Mouse (Mus musculus): ENCODE data around the gene Gpsm2. TPM values are rescaled to one million over a fixed set of nuclear protein-coding genes. Genes with fewer than 3 reads are reported as not detected.
A peak's percentile ranks its signal among the peaks of the same experiment; 100 is the strongest.
"Not testable (repeated sequence)": the region's sequence is repeated elsewhere in the genome, so short reads cannot be mapped to it uniquely, and the experiment has no call there.

Gene Gpsm2
- total RNA-seq, 2 experiments from 2014 or later: 15.5 to 16.0 TPM

DNA sequence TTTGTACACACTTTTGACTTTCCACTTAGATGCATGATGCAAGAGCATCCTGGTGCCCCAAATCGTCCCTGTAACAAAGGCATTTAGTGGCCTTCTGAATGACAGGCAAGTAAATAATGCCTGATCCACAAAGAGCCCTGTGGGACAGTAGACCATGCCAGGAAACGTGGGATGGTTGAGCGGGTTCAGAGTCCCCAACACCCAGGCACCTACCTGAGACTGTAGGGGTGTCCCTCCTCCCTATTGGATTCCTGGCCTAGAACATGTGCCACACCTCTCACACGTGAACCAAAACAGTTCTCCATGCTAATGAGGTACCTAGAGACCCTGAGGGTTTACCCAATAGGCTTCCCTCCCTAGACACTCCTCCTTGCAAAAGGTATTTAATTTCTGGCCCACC is 41.1 kb downstream of the Gpsm2 start:
- intact Hi-C loops (cut with DNase I): no loop called here
- DNase-seq (ENCODE audit: low spot score in 2 of 2): no peak

DNA sequence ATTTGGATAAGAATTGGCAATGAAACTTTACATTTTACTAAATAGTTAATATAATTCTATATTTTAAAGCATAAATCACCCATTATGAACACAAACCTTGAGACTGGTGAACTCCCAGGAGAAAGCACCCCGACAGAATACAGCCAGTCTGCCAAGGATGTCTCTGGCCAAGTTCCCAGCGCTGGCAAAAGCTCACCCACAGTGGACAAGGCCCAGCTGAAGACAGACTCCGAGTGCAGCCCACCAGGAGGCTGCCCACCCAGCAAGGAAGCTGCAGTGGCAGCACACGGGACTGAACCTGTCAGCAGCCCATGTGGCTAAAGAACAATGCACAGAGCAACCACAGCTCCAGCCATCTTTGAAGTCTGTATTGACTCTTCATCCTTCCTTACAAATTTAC is 45.5 kb downstream of the Gpsm2 start:
- intact Hi-C loops (cut with DNase I): loop anchor here (10.0 kb wide), 1 partner anchor 228 kb away; no protein-coding TSS in a partner anchor
- no peak for DNase-seq (ENCODE audit: low spot score in 2 of 2)

DNA sequence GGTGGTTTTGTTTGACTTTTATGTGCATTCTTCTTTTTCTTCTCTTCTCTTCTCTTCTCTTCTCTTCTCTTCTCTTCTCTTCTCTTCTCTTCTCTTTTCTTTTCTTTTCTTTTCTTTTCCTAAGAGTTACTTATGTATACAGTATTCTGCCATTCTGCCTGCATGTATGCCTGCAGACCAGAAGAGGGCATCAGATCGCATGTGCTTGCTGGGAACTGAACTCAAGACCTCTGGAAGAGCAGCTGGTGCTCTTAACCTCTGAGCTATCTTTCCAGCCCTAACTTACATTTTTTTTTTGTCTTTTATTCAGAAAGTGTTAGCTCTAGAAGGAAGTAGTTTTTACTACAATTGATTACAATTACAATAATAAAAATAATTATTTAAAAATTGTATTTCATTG is 61.2 kb downstream of the Gpsm2 start:
- intact Hi-C loops (cut with DNase I): no loop called here

DNA sequence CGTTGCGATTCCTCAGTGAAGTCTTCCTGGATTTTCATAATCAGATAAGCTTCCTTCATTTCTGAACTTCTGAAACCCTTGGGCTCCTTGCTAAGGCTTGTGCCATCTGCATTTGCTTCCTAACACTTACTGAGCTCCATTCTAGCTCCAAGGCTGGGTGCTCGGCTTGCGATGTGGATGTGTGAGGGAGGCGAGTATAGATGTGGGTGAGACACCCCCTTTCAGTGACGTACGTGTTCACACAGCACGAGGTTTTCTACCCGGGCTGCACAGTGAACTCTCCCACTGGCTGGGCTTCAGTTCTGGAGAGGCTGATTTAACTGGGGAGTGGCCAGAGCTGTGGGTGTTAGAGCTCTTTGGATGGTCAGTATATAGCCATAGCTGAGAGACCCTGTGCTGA is 63.5 kb downstream of the Gpsm2 start:
- intact Hi-C loops (cut with DNase I): no loop called here
- DNase-seq (ENCODE audit: low spot score in 2 of 2): peak in 1 of 2 experiments; percentile 35

More for the DNA sequence above, 61.2 kb downstream of the Gpsm2 start:
- no peak for DNase-seq (ENCODE audit: low spot score in 2 of 2)

DNA sequence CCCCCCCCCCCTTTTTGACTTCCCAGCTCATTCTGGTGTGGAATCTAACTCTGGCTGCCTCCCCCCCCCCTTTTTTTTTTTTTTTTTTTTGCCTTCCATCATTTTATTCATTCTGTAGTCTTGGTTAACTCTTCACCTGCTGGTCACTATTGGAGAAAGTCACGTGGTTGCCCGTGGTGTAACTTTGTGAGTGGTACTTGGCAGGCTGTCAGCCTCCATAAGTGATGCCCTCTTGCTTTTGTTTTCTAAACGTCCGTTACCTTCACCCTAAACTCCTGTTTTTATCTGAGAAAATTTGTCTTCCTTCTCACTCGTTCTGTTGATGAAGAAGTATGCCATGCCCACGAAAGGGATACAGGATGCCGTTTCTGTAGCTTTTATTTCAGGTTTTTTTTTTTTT is 66.6 kb downstream of the Gpsm2 start:
- intact Hi-C loops (cut with DNase I): no loop called here
- no peak for DNase-seq (ENCODE audit: low spot score in 2 of 2)

DNA sequence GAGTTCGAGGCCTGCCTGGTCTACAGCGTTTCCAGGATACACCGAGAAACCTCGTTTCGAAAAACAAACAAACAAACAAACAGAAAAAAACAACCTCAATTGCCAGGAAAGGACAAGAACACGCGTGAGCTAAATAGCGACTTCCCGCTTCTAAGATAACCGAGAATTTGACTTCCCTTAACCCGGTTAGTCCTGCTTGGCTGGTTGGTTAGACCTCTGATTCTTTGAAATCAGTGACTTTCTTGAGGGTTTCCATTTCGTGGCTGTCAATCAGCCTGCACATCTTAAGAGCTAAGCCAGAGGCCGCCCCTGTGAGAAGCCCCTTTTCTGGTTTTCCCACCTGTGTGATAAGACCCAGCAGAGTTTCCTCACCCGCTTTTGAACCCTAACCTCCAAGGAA is 67.5 kb downstream of the Gpsm2 start:
- DNase-seq (ENCODE audit: low spot score in 2 of 2): no peak
- intact Hi-C loops (cut with DNase I): loop anchor here (5.0 kb wide), 1 partner anchor 118 kb away; no protein-coding TSS in a partner anchor

DNA sequence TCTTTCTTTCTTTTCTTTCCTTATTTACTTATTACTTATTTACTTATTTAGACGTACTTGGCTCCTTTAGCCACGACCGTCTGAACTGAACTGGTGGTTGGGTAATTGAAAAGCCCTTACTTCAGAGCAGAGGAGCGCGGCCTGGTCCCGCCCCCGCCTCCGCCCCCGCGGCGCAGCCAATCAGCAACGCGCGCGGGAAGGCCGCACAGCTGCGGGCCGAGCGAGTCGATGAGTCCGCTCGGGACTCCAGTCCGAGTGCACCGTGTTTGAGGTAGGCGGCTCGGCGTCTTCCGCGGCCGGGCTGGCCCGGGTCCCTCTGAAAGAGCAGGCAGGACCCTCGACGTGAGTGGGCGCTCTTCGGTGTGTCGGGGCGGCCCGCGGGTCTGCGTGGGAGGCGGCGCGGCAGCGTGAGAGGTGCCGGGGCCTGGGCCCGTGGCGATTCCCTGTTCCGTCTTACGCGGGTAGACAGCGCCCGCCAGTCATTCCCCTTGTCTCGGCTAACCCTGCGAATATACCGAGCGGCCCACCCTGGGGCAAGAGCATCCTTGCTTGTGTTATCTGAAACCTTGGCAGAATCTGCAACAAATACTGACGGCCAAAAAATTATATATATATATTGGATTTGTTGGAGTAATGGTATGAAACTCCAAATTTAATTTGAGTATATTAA is 68.3 kb downstream of the Gpsm2 start, which contains the start of gene Clcc1:
Clcc1 (plus strand) TSS at position 204 of the 670 bp plus-strand sequence.
- intact Hi-C loops (cut with DNase I): loop anchor here (5.0 kb wide), 1 partner anchor 118 kb away; no protein-coding TSS in a partner anchor
- DNase-seq (ENCODE audit: low spot score in 2 of 2): peak; percentile 97

DNA sequence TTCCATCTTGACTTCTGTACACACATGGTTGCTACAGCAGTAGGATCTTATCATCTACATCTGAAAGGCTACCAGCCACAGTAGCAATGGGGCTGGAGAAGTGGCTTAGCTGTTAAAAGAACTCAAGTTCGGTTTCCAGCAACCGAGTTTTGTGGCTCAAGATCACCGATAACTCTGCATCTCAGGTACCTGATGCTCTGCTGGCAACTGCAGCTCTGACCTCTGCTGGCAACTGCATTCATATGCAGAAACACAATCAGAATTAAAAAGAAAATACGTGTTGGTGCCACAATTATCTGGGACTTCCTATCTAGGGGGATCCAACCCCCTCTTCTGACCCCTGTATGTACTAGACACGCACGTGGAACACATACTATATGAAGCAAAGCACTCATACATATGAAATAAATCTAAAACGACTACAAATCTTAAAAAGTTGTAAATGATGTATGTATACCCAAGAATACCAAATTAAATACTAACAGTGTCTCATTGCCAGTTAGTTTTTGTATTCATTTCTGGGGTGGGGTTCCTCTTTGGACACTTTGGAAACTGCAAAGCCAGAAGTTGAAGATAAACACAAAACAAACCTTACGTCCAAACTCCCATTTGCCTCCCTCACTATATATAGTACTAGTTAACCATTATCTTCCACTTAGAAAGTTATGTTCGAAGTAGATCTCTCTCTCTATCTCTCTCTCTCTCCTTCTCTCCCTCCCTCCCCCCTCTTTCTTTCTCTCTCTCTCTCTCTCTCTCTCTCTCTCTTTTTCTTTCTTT is 69.1 kb downstream of the Gpsm2 start:
- DNase-seq (ENCODE audit: low spot score in 2 of 2): no peak
- intact Hi-C loops (cut with DNase I): loop anchor here (5.0 kb wide), 1 partner anchor 119 kb away; no protein-coding TSS in a partner anchor

DNA sequence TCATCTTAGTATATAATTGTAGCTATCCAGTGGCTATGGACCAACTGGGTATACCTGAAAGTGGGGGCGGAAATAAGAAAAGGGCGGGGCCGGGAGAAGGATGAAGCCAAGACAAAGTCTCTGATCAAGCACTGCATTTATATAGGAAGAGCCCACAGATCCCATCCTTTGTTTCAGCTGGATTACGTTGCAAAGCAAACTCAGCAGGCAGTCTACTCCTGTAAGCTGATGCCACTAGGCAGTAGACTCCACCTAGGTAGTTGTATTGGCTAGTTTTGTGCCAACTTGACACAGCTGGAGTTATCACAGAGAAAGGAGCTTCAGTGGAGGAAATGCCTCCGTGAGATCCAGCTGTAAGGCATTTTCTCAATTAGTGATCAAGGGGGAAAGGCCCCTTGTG is 74.4 kb downstream of the Gpsm2 start:
- DNase-seq (ENCODE audit: low spot score in 2 of 2); intact Hi-C loops (cut with DNase I): not testable (repeated sequence)

DNA sequence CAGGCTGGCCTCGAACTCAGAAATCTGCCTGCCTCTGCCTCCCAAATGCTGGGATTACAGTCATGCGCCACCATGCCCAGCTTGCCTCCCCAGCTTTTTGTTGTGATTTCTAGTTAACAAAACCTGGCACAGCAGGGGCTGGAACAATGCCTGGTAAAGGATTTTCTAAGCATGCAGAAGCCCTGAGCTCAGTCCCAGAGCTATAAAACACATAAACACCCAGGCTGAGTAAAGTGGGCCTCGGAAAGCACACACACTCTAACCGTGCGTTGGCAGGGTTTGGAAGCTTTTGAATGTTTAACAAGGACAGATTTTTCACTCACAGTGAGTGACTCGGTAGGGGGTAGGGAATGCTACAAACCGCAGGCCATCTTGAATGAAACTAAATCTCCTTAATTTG is 76.1 kb downstream of the Gpsm2 start:
- intact Hi-C loops (cut with DNase I): no loop called here
- peak in 1 of 2 experiments; percentile 52 for DNase-seq (ENCODE audit: low spot score in 2 of 2)

DNA sequence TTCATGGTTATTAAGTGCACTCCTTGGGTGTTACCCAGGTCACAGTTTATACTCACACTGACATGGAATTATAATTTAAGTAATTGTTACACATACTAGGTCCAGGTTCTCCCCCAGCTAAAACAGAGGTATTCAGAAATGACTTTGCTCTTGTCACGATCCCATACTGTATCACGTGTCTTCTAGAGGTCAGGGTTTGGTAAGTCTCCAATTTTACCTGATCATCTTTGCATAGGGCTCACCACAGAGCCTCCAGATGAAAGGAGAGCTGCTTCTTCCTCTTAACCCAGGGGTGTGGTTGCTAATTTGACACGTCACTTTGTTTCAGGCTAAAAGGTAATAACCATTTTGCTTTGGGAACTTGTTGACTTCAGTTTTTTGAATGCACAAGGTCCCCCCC is 77.3 kb downstream of the Gpsm2 start:
- intact Hi-C loops (cut with DNase I): no loop called here
- no peak for DNase-seq (ENCODE audit: low spot score in 2 of 2)

DNA sequence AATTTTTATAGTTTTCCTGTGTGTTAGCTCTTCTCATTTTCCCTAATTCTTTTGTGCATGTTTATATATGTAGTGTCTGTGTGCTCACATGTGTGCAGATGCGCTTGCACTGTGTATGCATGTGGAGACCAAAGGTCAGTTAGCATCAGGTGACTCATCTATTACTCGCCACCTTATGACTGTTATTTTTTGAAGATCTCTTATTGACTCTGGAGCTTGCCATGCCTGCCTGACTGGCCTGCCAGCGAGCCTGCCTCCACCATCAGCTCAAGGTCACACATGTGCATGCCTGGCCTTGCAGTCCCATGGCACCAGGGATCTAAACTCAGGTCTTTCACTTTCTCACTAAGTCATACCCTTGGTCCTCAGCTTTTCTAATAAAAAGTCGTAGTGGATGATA is 81.1 kb downstream of the Gpsm2 start:
- no peak for DNase-seq (ENCODE audit: low spot score in 2 of 2)
- intact Hi-C loops (cut with DNase I): no loop called here

DNA sequence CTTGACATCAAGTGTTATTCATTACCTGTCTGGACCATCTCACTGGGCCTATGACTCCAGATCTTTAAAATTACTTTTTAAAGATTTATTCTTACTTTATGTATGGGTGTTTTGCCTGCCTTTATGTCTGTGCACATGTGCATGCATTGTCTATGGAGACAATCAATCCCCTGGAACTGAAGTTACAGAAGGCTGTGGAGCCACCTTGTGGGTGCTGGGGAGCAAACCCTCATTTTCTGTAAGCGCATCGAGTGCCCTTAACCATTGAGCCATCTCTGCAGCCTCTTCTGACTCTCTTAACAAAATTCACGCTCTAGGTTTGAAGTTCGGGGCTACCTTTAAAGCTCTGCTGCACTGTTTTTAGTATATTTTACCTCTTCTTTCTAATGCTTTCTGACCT is 82.7 kb downstream of the Gpsm2 start:
- DNase-seq (ENCODE audit: low spot score in 2 of 2): no peak
- intact Hi-C loops (cut with DNase I): no loop called here

DNA sequence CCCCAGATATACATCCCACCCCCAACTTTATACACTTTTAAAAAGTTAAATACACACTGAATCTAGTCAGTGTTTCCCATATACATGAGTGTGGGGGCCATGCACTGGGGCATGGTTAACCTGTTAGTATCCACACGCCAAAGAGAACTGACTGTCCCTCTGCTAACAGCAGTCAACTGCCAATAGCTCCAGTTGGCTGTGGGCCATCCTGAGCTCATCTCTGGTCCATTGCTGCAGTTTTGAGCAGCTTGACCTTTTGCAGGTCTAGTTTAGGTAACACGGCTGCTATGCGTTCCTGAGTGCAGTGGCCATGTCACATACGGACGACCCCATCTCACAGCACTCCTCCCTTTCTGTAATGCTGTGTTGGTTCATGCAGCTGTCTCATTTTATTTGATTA is 87.3 kb downstream of the Gpsm2 start:
- no peak for DNase-seq (ENCODE audit: low spot score in 2 of 2)
- intact Hi-C loops (cut with DNase I): no loop called here

Other genes with a start within 250 kb of the Gpsm2 start
- 1 to 10 TPM in 1 of 2 experiments, under 1 TPM in 1; 0.92 to 1.6 TPM for gene 1700013F07Rik, start 188.2 kb downstream of the Gpsm2 start, total RNA-seq (2021)
- 10 to 100 TPM; 28.2 to 36.0 TPM for gene 5330417C22Rik, start 185.8 kb downstream of the Gpsm2 start, total RNA-seq (2021)
- gene Tmem167b, start 159.8 kb downstream of the Gpsm2 start, total RNA-seq (2021): 10 to 100 TPM; 42.5 to 44.7 TPM
- 10 to 100 TPM; 34.9 to 35.4 TPM for gene Taf13, start 150.6 kb downstream of the Gpsm2 start, total RNA-seq (2021)
- 100 to 1,000 TPM; 127 to 137 TPM for gene Wdr47, start 131.0 kb downstream of the Gpsm2 start, total RNA-seq (2021)
- gene Clcc1, start 68.4 kb downstream of the Gpsm2 start, total RNA-seq (2021): 10 to 100 TPM; 28.3 to 31.0 TPM
- not detected for gene Aknad1, start 17.3 kb upstream of the Gpsm2 start, total RNA-seq (2021)
- 10 to 100 TPM; 20.8 to 24.5 TPM for gene Stxbp3, start 118.2 kb upstream of the Gpsm2 start, total RNA-seq (2021)
- gene Fndc7, start 167.7 kb upstream of the Gpsm2 start, total RNA-seq (2021): under 1 TPM in 1 of 2 experiments, not detected in 1; 0.09 TPM
- 10 to 100 TPM; 39.6 to 43.8 TPM for gene Prpf38b, start 189.4 kb upstream of the Gpsm2 start, total RNA-seq (2021)
- 1 to 10 TPM; 3.1 to 4.4 TPM for gene Henmt1, start 217.6 kb upstream of the Gpsm2 start, total RNA-seq (2021)
- not detected for gene Gm9857, start 218.1 kb upstream of the Gpsm2 start, total RNA-seq (2021)

Measured in left cerebral cortex, postnatal 25 days (tissue).